Mouse (Mus musculus) E14TG2a.4 (cell line): ENCODE measurements around the gene Hoxd13.

Experiments
- CTCF ChIP-seq: conservative IDR thresholded peaks from 2 replicates; pipeline ENCODE4 v1.5.1; 2014; ENCODE audit warnings: low read length
- NANOG ChIP-seq: IDR thresholded peaks from 2 replicates; pipeline ENCODE4 v1.6.1; 2014; ENCODE audit warnings: borderline replicate concordance, low read length, mixed read lengths

DNA sequence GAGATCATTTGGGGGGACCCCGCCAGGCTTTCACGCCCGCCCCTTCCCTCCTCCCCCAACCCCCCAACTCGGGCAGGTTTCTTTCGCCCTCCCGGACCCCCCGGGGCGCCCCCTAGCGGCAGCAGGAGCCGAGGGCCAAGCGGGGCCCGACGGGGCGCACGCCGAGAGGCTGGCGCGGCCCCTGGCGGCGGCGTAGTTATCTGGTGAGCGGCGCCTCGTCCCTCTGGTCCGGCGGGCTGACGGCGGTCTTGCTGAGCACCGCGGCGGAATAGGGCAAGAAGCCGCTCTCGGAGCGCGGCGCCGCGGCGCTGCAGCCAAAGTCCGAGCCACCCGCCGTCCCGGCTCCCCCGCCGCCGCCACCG lies 12.7 kb upstream of the Hoxd13 start:
- TF ChIP-seq CTCF (no peak), NANOG (no peak)
